Mouse (Mus musculus) stomach, embryonic 16.5 days (tissue): Measurements from ENCODE around the gene Ifngr2. TPM values are rescaled to one million over a fixed set of nuclear protein-coding genes. Genes with fewer than 3 reads are reported as not detected.

Source experiments
- ATAC-seq: fragments of 200-750 bp; cut with Nextera tagmentation; 2 replicates; pipeline ENCODE4 v1.8.0; 2017; ENCODE audit warnings: moderate number of reproducible peaks, moderate TSS enrichment; ENCODE audit not compliant: insufficient read depth, low FRiP score
- H3K27ac ChIP-seq: fragments of 300-500 bp; sonication (generic); 2 replicates; pipeline ENCODE4 v1.5.1; 2014; ENCODE audit warnings: low read length
- H3K27me3 ChIP-seq: fragments of 300-500 bp; sonication (generic); 2 replicates; pipeline ENCODE4 v1.6.1; 2014; ENCODE audit warnings: low read length, control low read depth, mixed read lengths; ENCODE audit not compliant: control insufficient read depth, insufficient read depth
- H3K36me3 ChIP-seq: fragments of 300-500 bp; sonication (generic); 2 replicates; pipeline ENCODE4 v1.6.1; 2014; ENCODE audit warnings: low read length; ENCODE audit not compliant: control insufficient read depth, insufficient read depth
- H3K4me1 ChIP-seq: fragments of 300-500 bp; sonication (generic); 2 replicates; pipeline ENCODE4 v1.6.1; 2014; ENCODE audit warnings: low read length, control low read depth, mixed read lengths; ENCODE audit not compliant: control insufficient read depth, insufficient read depth
- H3K4me2 ChIP-seq: fragments of 300-500 bp; sonication (generic); 2 replicates; pipeline ENCODE4 v1.6.1; 2014; ENCODE audit warnings: low read depth, low read length, mixed read lengths
- H3K4me3 ChIP-seq: fragments of 300-500 bp; sonication (generic); replicated peaks from 2 replicates; pipeline ENCODE4 v1.5.1; 2014; ENCODE audit warnings: mild to moderate bottlenecking, low read length
- H3K9ac ChIP-seq: fragments of 300-500 bp; sonication (generic); 2 replicates; pipeline ENCODE4 v1.6.1; 2014; ENCODE audit warnings: low read length
- H3K9me3 ChIP-seq: fragments of 300-500 bp; sonication (generic); replicated peaks from 2 replicates; pipeline ENCODE4 v1.6.1; 2016; ENCODE audit warnings: low read length, control low read depth; ENCODE audit not compliant: control insufficient read depth
- WGBS: fragments of 180-500 bp; shearing (Covaris S2); extraction: QIAGEN DNeasy Blood & Tissue Kit; methylation state at CpG from one replicate; pipeline ENCODE4 v1.1.7; 2014; 5-methylcytosine and 5-hydroxymethylcytosine counted together
- polyA plus RNA-seq: library from polyadenylated mRNA; unstranded; fragments of >200 nt; fragmentation: Nextera tagmentation; extraction: Ambion mirVana; gene quantifications from 2 replicates; pipeline ENCODE4 v1.2.1, GENCODE M21; 2015

Gene Ifngr2
- polyA plus RNA-seq, 1 experiment from 2014 or later: 58.0 TPM

DNA sequence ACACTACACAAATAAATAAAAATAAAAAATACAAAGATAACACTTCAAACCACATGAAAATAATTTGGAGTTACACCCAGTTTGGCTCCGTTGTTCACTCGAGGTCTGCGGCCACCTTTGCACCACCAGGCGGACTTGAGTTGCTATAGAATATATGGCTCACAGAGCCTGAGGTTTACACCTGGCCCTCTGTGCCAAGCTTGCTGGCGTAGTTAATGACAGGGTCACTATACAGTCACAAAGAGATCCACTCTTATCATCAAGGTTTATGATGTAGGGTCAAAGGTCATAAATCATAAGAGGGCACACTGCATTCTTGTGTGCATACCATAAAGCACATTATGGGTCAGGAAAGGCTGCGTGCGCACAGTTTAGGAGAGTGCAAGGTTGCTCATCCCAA is 19.1 kb downstream of the Ifngr2 start:
- Histone ChIP-seq H3K4me2 (no peak overlapping the region), H3K4me1 (no peaks in the 10 kb centered on the region), H3K27me3 (no peaks in the 10 kb centered on the region), H3K36me3 (peaks cover 14% of the 10 kb centered on the region), H3K9me3 (no peaks in the 10 kb centered on the region), H3K9ac (no peak overlapping the region), H3K27ac (no peak overlapping the region), H3K4me3 (no peak overlapping the region)
- 72% methylated on average over 7 of the region's 7 CpGs for WGBS
- no peak for ATAC-seq

DNA sequence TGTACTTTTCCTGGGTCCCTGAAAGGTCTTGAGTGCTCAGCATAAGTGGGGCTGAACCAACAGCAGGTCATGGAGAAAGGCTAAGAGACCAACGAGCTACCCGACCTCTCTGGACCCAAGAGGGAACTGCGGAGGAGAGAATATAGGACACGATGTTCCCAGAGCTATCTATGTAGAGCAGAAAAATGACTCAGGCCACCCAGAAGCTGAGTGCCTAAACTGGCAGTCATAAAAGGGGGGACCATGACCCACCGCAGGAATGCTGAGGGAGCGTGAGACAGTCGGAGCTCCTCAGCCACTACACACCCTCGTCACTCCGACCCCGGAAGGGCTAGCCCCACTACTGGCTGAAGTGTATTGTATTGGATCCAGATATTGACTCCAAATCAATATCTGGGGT is 22.1 kb downstream of the Ifngr2 start:
- ATAC-seq: no peak
- no peaks in the 10 kb centered on the region for H3K27me3 ChIP-seq
- peaks cover 3% of the 10 kb centered on the region; the same call in 1 of the 2 replicates for H3K36me3 ChIP-seq
- WGBS: 87% methylated on average over 10 of the region's 10 CpGs
- no peak overlapping the region for H3K4me3 ChIP-seq
- no peaks in the 10 kb centered on the region for H3K9me3 ChIP-seq
- no peaks in the 10 kb centered on the region for H3K4me1 ChIP-seq
- no peak overlapping the region for H3K4me2 ChIP-seq
- H3K27ac ChIP-seq: no peak overlapping the region
- H3K9ac ChIP-seq: no peak overlapping the region

DNA sequence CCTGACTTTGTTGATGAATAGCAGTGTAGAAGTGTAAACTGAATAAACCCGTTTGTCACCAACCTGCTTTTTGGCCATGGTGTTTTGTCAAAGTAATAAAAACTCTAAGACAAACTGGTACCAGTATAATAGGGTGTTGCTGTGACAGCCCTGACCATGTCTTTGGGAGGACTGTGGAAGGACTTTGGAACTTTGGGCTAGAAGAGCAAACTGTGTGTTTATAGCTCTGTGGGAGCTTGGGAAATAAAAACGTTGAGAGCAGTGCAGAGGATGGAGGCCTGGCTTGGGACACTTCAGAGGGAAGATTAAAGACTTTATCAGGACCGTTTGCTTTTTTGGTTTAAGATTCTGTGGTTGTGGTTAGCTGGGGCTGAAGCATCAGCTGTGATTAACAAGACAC is 24.2 kb downstream of the Ifngr2 start:
- 57% methylated on average over 3 of the region's 3 CpGs for WGBS
- H3K4me3 ChIP-seq: no peak overlapping the region
- no peaks in the 10 kb centered on the region for H3K4me1 ChIP-seq
- H3K9ac ChIP-seq: no peak overlapping the region
- H3K27me3 ChIP-seq: no peaks in the 10 kb centered on the region
- H3K36me3 ChIP-seq: no peaks in the 10 kb centered on the region
- ATAC-seq: no peak
- no peak overlapping the region for H3K4me2 ChIP-seq
- H3K27ac ChIP-seq: no peak overlapping the region
- H3K9me3 ChIP-seq: no peaks in the 10 kb centered on the region

- H3K27ac ChIP-seq: no peak overlapping the region
- no peaks in the 10 kb centered on the region for H3K36me3 ChIP-seq
- H3K27me3 ChIP-seq: no peaks in the 10 kb centered on the region
- 69% methylated on average over 13 of the region's 13 CpGs for WGBS
- no peak overlapping the region for H3K4me3 ChIP-seq
- H3K9me3 ChIP-seq: no peaks in the 10 kb centered on the region
- H3K4me2 ChIP-seq: no peak overlapping the region
- no peak for ATAC-seq
- H3K9ac ChIP-seq: no peak overlapping the region
- H3K4me1 ChIP-seq: no peaks in the 10 kb centered on the region
Measured at GRCm38 (mm10) chr16:91575151-91575550, 28.3 kb downstream of the Ifngr2 start.

GRCm38 (mm10) chr16:91578980-91579720 is 32.3 kb downstream of the Ifngr2 start:
- H3K4me2 ChIP-seq: no peak overlapping the region
- 83% methylated on average over 14 of the region's 14 CpGs for WGBS
- no peaks in the 10 kb centered on the region for H3K36me3 ChIP-seq
- no peak for ATAC-seq
- no peaks in the 10 kb centered on the region for H3K27me3 ChIP-seq
- no peaks in the 10 kb centered on the region for H3K9me3 ChIP-seq
- H3K4me3 ChIP-seq: no peak overlapping the region
- no peaks in the 10 kb centered on the region for H3K4me1 ChIP-seq
- H3K9ac ChIP-seq: no peak overlapping the region
- H3K27ac ChIP-seq: no peak overlapping the region

- Histone ChIP-seq H3K27ac (no peak overlapping the region), H3K4me2 (no peak overlapping the region), H3K36me3 (no peaks in the 10 kb centered on the region), H3K9me3 (no peaks in the 10 kb centered on the region), H3K4me1 (no peaks in the 10 kb centered on the region), H3K9ac (no peak overlapping the region), H3K27me3 (no peaks in the 10 kb centered on the region), H3K4me3 (no peak overlapping the region)
- WGBS: 74% methylated on average over 2 of the region's 2 CpGs
- no peak for ATAC-seq
Measured at GRCm38 (mm10) chr16:91582307-91582706, 35.4 kb downstream of the Ifngr2 start.

GRCm38 (mm10) chr16:91585617-91586016 is 38.7 kb downstream of the Ifngr2 start:
- 82% methylated on average over 5 of the region's 5 CpGs for WGBS

DNA sequence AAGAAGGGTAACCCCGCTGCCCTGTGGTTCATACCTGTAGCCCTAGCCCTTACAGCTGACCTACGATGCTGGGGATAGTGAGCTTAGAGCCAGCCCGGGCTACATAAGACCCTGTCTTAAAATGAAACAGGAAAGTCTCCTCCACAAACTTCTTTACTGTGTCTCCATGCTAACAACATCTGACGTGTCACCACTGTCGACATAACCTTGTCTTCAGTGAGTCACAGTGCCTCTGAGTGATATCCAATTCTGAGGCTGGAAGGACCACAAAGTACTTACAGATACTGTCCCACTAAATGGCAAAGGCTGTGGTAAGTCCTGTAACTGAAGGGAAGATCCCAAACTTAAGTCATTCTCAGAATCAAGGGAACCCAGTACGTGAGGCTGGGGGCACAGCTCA is 39.4 kb downstream of the Ifngr2 start:
- WGBS: 88% methylated on average over 6 of the region's 6 CpGs
- Histone ChIP-seq H3K4me1 (no peaks in the 10 kb centered on the region), H3K9me3 (no peaks in the 10 kb centered on the region), H3K27ac (no peak overlapping the region), H3K9ac (no peak overlapping the region), H3K4me3 (no peak overlapping the region), H3K36me3 (no peaks in the 10 kb centered on the region), H3K27me3 (no peaks in the 10 kb centered on the region), H3K4me2 (no peak overlapping the region)
- no peak for ATAC-seq

More at GRCm38 (mm10) chr16:91585617-91586016, 38.7 kb downstream of the Ifngr2 start:
- no peak for ATAC-seq
- H3K9ac ChIP-seq: no peak overlapping the region
- no peaks in the 10 kb centered on the region for H3K36me3 ChIP-seq
- H3K9me3 ChIP-seq: no peaks in the 10 kb centered on the region
- H3K27ac ChIP-seq: no peak overlapping the region
- no peaks in the 10 kb centered on the region for H3K27me3 ChIP-seq
- no peak overlapping the region for H3K4me2 ChIP-seq
- no peaks in the 10 kb centered on the region for H3K4me1 ChIP-seq
- H3K4me3 ChIP-seq: no peak overlapping the region

DNA sequence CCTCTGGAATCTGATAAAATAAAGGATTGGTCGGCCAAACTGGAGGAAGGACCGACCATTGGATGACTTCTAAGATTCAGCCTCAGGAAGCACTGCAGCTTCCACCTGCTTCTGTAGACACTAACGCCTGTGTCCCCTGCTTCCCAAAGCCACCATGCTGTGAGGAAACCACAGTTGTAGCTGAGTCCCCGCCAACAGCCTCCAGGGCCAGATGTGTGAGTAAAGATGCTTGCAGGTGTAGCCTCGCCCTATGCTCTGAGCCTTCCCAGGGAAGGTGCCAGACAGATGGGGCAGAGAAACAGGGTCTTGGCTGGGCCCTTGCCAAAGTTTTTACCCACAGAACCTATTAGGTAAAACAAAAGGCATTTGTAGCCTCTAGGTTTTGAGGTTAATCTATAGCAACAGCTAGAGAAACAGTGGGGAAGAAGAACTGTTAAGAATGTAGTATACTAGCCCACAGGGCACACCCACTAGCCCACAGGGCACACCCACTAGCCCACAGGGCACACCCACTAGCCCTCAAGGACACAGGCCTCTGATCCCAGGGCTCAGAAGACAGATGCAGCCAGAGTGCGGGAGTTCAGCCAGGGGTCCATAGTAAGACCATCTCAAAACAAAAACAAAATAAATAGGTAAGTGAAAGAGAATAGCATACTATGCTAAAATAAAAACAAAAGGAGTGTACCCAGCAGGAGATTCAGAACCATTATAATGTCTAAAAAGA is 41.0 kb downstream of the Ifngr2 start:
- Histone ChIP-seq H3K27ac (no peak overlapping the region), H3K9ac (no peak overlapping the region), H3K4me3 (no peak overlapping the region), H3K9me3 (no peaks in the 10 kb centered on the region), H3K36me3 (no peaks in the 10 kb centered on the region), H3K4me1 (no peaks in the 10 kb centered on the region), H3K4me2 (no peak overlapping the region), H3K27me3 (no peaks in the 10 kb centered on the region)
- no peak for ATAC-seq
- 63% methylated on average over 6 of the region's 6 CpGs for WGBS
